Mouse (Mus musculus): ENCODE data around the gene Nectin2.
"Not testable (repeated sequence)": the region's sequence is repeated elsewhere in the genome, so short reads cannot be mapped to it uniquely, and the experiment has no call there.

The Nectin2 gene

DNA sequence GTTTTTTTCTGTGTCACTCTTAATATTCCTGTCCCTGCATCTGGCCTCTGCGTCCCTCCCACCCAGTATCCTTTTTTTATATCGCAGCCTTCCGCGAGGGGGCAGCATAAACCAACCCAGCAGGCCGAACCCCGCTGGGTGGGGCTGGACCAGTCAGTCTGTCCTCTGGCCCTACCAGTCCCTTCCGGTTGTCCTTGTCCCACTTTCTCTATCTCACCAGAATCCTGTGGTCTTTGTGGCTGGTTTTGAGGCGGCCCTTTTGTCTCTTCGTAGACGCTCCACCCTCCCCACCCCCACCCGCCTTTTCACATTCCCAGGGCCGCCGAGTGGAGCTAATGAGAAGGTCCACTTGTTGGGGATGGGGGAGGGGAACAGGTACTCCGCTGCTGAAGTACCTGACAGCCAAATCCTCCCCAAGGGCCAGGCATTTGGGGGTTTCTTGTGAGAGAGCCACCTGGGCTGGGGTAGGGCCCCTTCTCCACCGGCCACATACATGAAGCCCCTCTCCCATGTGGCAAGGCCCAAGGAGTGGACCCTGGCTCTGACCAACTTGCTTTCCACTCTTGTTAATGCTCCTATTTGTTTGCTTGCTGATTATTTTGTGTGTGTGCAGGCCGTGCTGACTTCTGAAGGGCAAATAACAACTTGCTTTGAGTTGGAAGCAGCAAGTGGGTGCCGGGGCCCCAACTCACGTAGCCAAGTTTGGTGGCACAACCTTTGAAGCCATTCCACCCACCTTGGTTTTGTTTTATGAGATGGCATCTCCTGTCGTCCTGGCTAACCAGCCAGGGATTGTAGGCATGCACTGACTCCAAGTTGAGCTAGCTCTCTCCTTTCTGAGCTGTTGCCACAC lies at the start of gene Nectin2:
TSS of gene Nectin2 (minus strand) at position 267 of the 853 bp plus-strand sequence.
- DNase-seq: peak; percentile 81

- DNase-seq: no peak
Measured at GRCm38 (mm10) chr7:19796697-19797588, 46.7 kb upstream of the Nectin2 start, which contains the start of gene Cblc. Gene Cblc (minus strand): TSS chr7:19796809.

DNA sequence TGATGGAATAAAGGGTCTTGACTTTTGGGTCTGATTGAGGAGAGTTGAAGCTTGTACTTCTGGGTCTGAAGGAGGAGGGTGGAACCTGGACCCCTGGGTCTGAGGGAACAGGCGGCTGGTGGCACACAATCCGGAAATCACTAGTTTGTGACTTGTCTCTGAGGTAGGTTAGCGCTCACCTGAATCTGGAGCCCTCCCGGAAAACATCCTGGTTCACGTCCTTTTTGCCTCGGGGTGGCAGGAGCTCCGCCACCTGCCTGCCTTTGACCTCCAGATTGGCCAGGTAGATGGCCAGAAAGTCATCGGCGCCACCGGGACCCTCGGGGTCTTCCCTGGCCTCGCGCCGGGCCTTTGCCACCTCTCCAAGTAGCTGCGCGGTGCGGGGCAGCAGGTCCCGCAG lies 46.0 kb upstream of the Nectin2 start:
- DNase-seq: no peak

GRCm38 (mm10) chr7:19795236-19795635 lies 45.0 kb upstream of the Nectin2 start:
- DNase-seq: no peak

- no peak for DNase-seq
Measured at GRCm38 (mm10) chr7:19792701-19793630, 42.7 kb upstream of the Nectin2 start.

DNA sequence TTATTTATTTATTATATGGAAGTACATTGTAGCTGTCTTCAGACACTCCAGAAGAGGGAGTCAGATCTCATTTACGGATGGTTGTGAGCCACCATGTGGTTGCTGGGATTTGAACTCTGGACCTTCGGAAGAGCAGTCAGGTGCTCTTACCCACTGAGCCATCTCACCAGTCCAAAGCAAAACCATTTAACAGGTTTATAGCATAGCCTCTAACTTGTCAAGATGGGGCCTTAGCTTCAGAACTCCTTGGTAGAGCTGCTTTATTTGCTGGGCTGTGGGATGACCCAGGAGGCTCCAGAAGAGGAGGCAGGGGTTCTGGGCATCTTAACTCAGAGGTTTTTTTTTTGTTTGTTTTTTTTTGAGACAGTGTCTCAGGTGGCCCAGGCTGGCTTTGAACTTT lies 41.2 kb upstream of the Nectin2 start:
- not testable (repeated sequence) for DNase-seq

DNA sequence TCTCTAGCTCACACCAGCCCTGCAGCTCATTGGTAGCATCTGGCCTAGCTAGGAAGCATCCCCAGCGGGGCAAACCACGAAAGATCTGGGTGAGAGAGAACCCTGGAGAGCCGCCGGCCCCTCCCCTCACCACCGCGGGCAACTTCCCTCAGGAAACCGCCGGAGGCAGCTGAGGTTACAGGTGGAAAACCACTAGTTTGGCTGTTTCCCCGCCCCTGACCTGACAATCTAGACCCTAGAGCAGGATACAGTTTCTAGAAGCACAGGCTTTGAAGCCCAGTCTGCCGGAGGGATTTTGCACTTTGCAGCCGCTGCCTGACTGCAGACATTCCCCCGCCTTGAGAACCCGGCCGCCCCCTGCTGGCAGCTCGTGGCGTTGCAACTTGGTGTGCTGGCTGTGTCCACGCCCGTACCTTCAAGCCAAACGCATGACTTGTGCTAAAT lies 39.6 kb upstream of the Nectin2 start:
- DNase-seq: peak; percentile 88

- DNase-seq: no peak
Measured at GRCm38 (mm10) chr7:19785874-19786458, 35.7 kb upstream of the Nectin2 start.

GRCm38 (mm10) chr7:19784764-19785535 lies 34.7 kb upstream of the Nectin2 start:
- no peak for DNase-seq

- DNase-seq: no peak
Measured at GRCm38 (mm10) chr7:19783630-19784029, 33.3 kb upstream of the Nectin2 start.

DNA sequence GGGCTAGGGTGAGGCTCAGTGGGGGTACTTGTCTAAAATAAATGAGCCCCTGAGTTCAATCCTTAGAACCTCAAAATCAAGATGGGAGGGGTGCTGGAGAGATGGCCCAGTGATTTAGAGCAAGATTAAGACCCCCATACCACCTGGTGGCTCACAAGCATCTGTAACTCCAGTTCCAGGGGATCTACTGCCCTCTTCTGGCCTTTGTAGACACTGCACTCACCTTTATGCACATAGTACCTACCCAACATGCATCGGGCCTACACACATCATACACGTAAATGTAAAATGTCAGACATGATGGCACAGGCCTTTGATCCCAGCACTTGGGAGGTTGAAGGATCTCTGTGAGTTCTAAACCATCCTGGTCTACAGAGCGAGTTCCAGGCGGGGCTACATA lies 32.4 kb upstream of the Nectin2 start:
- DNase-seq: no peak

- DNase-seq: no peak
Measured at GRCm38 (mm10) chr7:19781741-19782140, 31.5 kb upstream of the Nectin2 start.

DNA sequence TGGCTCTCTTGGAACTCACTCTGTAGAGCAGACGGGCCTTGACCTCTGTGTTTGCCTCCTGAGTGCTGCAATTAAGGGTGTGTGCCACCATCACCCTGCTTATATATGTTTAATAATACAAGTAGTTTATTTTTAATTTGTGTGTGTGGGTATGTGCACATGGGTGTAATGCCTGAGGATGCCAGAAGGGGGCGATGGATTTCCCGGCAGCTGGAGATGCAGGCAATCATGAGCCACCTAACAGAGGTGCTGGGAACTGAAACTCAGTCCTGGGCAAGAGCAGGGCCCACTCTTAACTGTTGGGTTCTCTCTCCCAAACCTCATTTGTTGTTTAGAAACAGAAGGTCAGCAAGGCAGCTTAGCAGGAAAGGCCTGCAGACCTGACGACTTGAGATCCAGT lies 29.6 kb upstream of the Nectin2 start:
- no peak for DNase-seq

- DNase-seq: no peak
Measured at GRCm38 (mm10) chr7:19778645-19779044, 28.4 kb upstream of the Nectin2 start.

- no peak for DNase-seq
Measured at GRCm38 (mm10) chr7:19777049-19777723, 26.9 kb upstream of the Nectin2 start.

GRCm38 (mm10) chr7:19771682-19772081 lies 21.4 kb upstream of the Nectin2 start:
- no peak for DNase-seq

DNA sequence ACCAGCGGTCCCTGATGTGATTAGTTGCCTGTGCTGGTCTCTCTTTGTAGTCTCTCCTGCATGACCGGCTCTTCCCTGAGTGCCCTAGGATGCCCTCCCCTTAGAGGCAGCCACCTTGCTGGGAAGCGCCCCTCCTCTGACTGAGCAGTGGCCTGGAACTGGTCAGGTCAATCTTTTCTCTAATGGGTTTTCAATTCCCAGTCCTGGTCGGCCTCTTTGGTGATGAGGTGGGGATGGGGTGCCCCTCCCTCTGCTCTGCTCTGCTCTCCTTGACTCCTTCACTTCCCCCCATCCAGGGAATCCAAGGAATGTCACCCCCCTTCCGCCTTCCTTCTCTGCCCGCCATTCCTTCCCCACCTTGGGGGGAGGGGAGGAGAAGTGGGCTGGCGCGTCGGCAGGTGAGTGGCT lies 20.7 kb upstream of the Nectin2 start, which contains the start of gene Bcam:
TSS of gene Bcam (minus strand) at position 33 of the 408 bp plus-strand sequence.
- no peak for DNase-seq

DNA sequence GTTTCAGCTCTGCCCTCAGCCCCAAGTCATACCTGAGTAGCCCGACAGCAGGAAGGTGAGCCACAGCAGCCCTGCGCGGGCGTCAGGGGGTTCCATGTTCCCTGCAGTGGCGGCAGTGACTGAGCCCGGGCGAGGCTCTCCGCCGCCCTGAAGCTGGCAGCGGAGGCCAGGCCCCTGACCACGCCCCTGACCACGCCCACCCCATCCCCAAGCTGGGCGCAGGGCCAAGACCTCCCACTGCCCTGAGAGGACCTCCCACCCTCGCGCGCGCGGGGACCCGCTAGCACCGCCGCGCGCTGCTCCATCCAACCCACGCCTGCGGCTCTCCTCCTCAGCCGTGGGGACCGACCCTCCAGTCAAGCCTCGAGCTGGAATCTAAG lies 20.1 kb upstream of the Nectin2 start:
- peak; percentile 43 for DNase-seq

DNA sequence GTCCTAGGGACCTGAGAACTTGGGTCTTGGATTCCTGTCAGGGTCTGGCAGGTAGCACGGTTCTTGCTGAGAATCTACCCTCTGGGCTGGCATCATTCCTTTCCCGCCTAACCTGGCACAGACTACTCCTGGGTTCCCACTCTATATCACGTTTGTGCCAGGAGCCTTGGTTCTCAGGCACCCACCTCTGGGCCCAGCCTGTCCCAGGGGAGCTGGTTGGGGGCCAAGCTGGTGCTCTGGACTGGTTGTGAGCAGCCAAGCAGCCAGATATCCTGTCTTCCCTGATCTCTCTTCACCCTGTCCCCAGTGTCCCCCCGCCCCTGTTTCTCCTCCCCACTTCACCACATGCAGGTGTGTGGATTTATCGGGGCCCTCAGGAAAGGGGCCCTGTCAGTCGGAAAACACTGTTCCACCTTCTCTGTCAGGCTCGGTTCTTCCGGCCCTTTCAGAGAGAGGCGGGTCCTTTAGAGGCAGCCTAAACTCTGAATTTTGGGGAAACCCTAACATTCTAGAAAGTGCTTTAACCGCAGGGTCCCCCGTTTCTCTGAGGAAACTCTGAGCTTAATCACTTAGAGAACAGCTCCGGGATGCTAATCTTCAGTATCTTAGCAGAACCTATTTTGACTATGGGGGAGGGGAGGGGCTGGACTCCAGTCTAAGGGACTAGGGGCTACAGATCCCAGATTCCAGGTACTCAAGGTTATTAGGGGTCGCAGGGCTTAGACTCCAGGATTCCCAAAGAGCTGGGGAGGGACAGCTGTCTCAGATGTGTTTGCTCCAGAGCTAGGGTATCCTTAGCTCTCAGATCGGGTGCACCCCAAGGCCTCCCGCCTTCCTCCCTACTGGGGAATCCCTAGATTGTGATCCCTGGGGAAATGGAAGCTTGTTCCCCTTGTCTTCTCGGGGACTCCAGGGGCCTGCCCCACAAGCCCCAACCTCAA lies 19.4 kb upstream of the Nectin2 start:
- DNase-seq: no peak

All from right cerebral cortex, postnatal 25 days (tissue).